Mouse (Mus musculus) forebrain, postnatal 0 days (tissue): ENCODE results near the gene Pcsk2. TPM values are rescaled to one million over a fixed set of nuclear protein-coding genes. Genes with fewer than 3 reads are reported as not detected.
A peak's percentile ranks its signal among the peaks of the same experiment; 100 is the strongest.

Experiments
- ATAC-seq: fragments of 200-750 bp; cut with Nextera tagmentation; 2 replicates; pipeline ENCODE4 v1.8.0; 2017; ENCODE audit warnings: mild to moderate bottlenecking, moderate library complexity
- DNase-seq: peaks from one replicate; pipeline ENCODE4 v3.0.0-alpha.2; 2015
- H3K27ac ChIP-seq: fragments of 300-500 bp; sonication (generic); 2 replicates; pipeline ENCODE4 v1.5.1; 2014; ENCODE audit warnings: low read depth, mild to moderate bottlenecking, antibody characterized with exemption, low read length, moderate library complexity, mixed read lengths
- H3K27me3 ChIP-seq: fragments of 300-500 bp; sonication (generic); 2 replicates; pipeline ENCODE4 v1.6.1; 2014; ENCODE audit warnings: mild to moderate bottlenecking, low read length, mixed read lengths; ENCODE audit not compliant: insufficient read depth
- H3K36me3 ChIP-seq: fragments of 300-500 bp; sonication (generic); 2 replicates; pipeline ENCODE4 v1.6.1; 2014; ENCODE audit warnings: mild to moderate bottlenecking, moderate library complexity; ENCODE audit not compliant: insufficient read depth
- H3K4me1 ChIP-seq: fragments of 300-500 bp; sonication (generic); 2 replicates; pipeline ENCODE4 v1.6.1; 2014; ENCODE audit warnings: antibody characterized with exemption; ENCODE audit not compliant: insufficient read depth
- H3K4me2 ChIP-seq: fragments of 300-500 bp; sonication (generic); 2 replicates; pipeline ENCODE4 v1.6.1; 2014; ENCODE audit warnings: low read depth, mild to moderate bottlenecking, moderate library complexity
- H3K4me3 ChIP-seq: fragments of 300-500 bp; sonication (generic); 2 replicates; pipeline ENCODE4 v1.5.1; 2014; ENCODE audit warnings: low read depth, low read length, mixed read lengths
- H3K9ac ChIP-seq: fragments of 300-500 bp; sonication (generic); 2 replicates; pipeline ENCODE4 v1.6.1; 2014; ENCODE audit warnings: mild to moderate bottlenecking
- H3K9me3 ChIP-seq: fragments of 300-500 bp; sonication (generic); 2 replicates; pipeline ENCODE4 v1.6.1; 2016; ENCODE audit warnings: low read length
- CTCF ChIP-seq: sonication (generic); IDR thresholded peaks from 2 replicates; pipeline ENCODE4 v1.5.1; 2016; ENCODE audit warnings: antibody characterized with exemption, control low read depth, low read depth
- WGBS: fragments of 180-500 bp; shearing (Covaris S2); extraction: QIAGEN DNeasy Blood & Tissue Kit; methylation state at CpG from one replicate; pipeline ENCODE4 v1.1.7; 2014; 5-methylcytosine and 5-hydroxymethylcytosine counted together
- polyA plus RNA-seq: library from polyadenylated mRNA; unstranded; fragments of >200 nt; fragmentation: Nextera tagmentation; extraction: Ambion mirVana; gene quantifications from 2 replicates; pipeline ENCODE4 v1.2.1, GENCODE M21; 2015
- total RNA-seq: library from RNA; depleted of rRNA; stranded (reverse); fragments of >200 nt; gene quantifications from 2 replicates; pipeline ENCODE4 v1.2.3, GENCODE M21; 2014

Pcsk2 gene
- total and polyA plus RNA-seq, 2 experiments from 2014 or later: 25.7 to 41.3 TPM

GRCm38 (mm10) chr2:143859166-143859565 lies 313.2 kb downstream of the Pcsk2 start:
- H3K4me2 ChIP-seq: no peak overlapping the region
- no peaks in the 10 kb centered on the region for H3K9me3 ChIP-seq
- TF ChIP-seq CTCF: no peak
- H3K9ac ChIP-seq: no peak overlapping the region
- no peak overlapping the region for H3K27ac ChIP-seq
- ATAC-seq (no peak), DNase-seq (no peak)
- WGBS: 66% methylated on average over 2 of the region's 2 CpGs
- no peaks in the 10 kb centered on the region for H3K36me3 ChIP-seq
- H3K4me1 ChIP-seq: no peaks in the 10 kb centered on the region
- no peaks in the 10 kb centered on the region for H3K27me3 ChIP-seq
- no peak overlapping the region for H3K4me3 ChIP-seq

GRCm38 (mm10) chr2:143862484-143863231 lies 316.7 kb downstream of the Pcsk2 start, which contains the start of gene Bfsp1:
Gene Bfsp1, minus strand, starts transcription at chr2:143863173.
- TF ChIP-seq CTCF: no peak; the same call in 1 of the 2 replicates
- ATAC-seq: peak; percentile 88
- peak within 1 kb of the TSS; percentile 69 for H3K4me2 ChIP-seq
- H3K36me3 ChIP-seq: no peaks in the 10 kb centered on the region
- H3K9me3 ChIP-seq: no peaks in the 10 kb centered on the region
- WGBS: 2% methylated on average over 83 of the region's 86 CpGs
- peak; percentile 69 for DNase-seq
- peak within 1 kb of the TSS; percentile 43 for H3K4me3 ChIP-seq
- H3K27me3 ChIP-seq: no peaks in the 10 kb centered on the region; the same call in 1 of the 2 replicates
- H3K4me1 ChIP-seq: no peaks in the 10 kb centered on the region
- H3K27ac ChIP-seq: no peak within 1 kb of the TSS
- peak within 1 kb of the TSS; percentile 70 for H3K9ac ChIP-seq

GRCm38 (mm10) chr2:143864600-143864999 lies 318.6 kb downstream of the Pcsk2 start:
- H3K4me2 ChIP-seq: no peak overlapping the region
- H3K9me3 ChIP-seq: no peaks in the 10 kb centered on the region
- DNase-seq (no peak), ATAC-seq (no peak)
- no peak overlapping the region for H3K27ac ChIP-seq
- no peaks in the 10 kb centered on the region for H3K4me1 ChIP-seq
- H3K9ac ChIP-seq: no peak overlapping the region
- H3K27me3 ChIP-seq: no peaks in the 10 kb centered on the region; the same call in 1 of the 2 replicates
- 79% methylated on average over 8 of the region's 8 CpGs for WGBS
- H3K36me3 ChIP-seq: no peaks in the 10 kb centered on the region
- no peak overlapping the region for H3K4me3 ChIP-seq
- TF ChIP-seq CTCF: no peak
